Mouse (Mus musculus): ENCODE results near the gene Rnf183.

DNA sequence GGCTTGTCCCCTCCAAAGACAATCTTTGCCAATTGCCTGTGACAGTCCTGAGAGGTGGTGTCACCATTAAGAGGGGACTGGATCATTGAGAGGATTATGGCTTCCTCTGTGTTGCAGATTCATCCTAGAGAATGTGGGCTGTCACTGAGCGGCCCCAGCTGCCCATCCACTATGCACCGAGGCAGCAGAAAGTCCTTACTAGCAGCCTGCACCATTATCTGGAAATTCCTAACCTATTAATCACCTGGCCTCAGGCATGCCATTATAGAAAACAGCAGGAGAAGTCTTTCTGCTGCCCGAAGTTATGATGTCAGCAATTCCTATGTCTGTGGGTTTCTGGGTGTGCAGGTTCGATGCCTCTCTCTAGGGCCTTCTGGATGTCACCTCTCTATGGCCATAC lies 5.9 kb upstream of the Rnf183 start:
- TF ChIP-seq HCFC1 (IDR thresholded peaks at IDR 0.05; ENCODE audit: borderline replicate concordance, insufficient read depth, low read length) (no peak), ZC3H11A (IDR thresholded peaks at IDR 0.05; ENCODE audit: borderline replicate concordance, low read depth, low read length) (no peak), ZNF384 (IDR thresholded peaks at IDR 0.05; ENCODE audit: low read depth, low read length) (no peak), CHD2 (IDR thresholded peaks at IDR 0.05; ENCODE audit: low read depth, low read length) (no peak), MAFK (IDR thresholded peaks at IDR 0.05; ENCODE audit: insufficient read depth, low read depth, low read length) (no peak)

All from ES-E14 (cell line).